8 mouse cellular contexts compared by ENCODE assay signal in the genomic region with DNA sequence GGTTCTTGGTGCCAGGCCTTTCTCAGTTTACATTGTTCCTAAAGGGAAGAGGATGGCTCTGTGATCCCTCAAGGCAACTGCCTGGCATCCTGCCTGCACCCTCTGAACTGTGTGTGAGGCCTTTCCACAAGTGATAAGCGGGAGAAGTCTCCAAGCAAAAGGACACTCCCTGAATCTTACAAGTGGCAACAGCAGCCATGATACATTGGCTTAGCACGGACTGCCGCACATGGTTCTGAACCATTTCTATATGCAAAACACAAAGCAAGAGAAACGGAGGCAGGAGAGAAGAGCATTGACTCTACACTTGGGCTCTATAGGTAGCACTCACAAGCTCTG. TPM values are rescaled to one million over a fixed set of nuclear protein-coding genes. Genes with fewer than 3 reads are reported as not detected.
DNase-seq lines count a peak whose midpoint lies in the region; ATAC-seq and TF ChIP-seq lines count a peak whose summit lies in the region.

No protein-coding gene starts in this region.

- H3K27me3 ChIP-seq in forebrain, embryonic 12.5 days: no peaks in the 10 kb centered on the region
- no peaks in the 10 kb centered on the region for H3K27me3 ChIP-seq in forebrain, embryonic 11.5 days (ENCODE audit: control insufficient read depth, insufficient read depth, low read length)
- H3K27me3 ChIP-seq in megakaryocyte, embryonic 14.5 days (replicated peaks): peaks cover 1% of the 10 kb centered on the region
- H3K27me3 ChIP-seq in intestine, postnatal 0 days (replicated peaks; ENCODE audit: control insufficient read depth, insufficient read depth, low read length): no peaks in the 10 kb centered on the region
- no peaks in the 10 kb centered on the region for H3K27me3 ChIP-seq in stomach, embryonic 15.5 days (replicated peaks)

- WGBS in forebrain, embryonic 12.5 days: 87% methylated on average over 4 of the region's 4 CpGs
- 87% methylated on average over 4 of the region's 4 CpGs for WGBS in forebrain, embryonic 11.5 days
- 53% methylated on average over 4 of the region's 4 CpGs for WGBS in intestine, postnatal 0 days
- WGBS in stomach, embryonic 15.5 days: 75% methylated on average over 4 of the region's 4 CpGs

- intact Hi-C loops in left cerebral cortex, adult 2 months (cut with DNase I): no loop called here

- H3K9me3 ChIP-seq in forebrain, embryonic 12.5 days: no peaks in the 10 kb centered on the region
- H3K9me3 ChIP-seq in forebrain, embryonic 11.5 days (ENCODE audit: control insufficient read depth, low read length): no peaks in the 10 kb centered on the region
- H3K9me3 ChIP-seq in megakaryocyte, embryonic 14.5 days: no peaks in the 10 kb centered on the region
- no peaks in the 10 kb centered on the region for H3K9me3 ChIP-seq in intestine, postnatal 0 days (ENCODE audit: control insufficient read depth)
- H3K9me3 ChIP-seq in stomach, embryonic 15.5 days: no peaks in the 10 kb centered on the region

- no peak for ATAC-seq in forebrain, embryonic 12.5 days (ENCODE audit: low FRiP score)
- ATAC-seq in forebrain, embryonic 11.5 days (replicated peaks; ENCODE audit: low FRiP score): no peak
- ATAC-seq in megakaryocyte, adult 5-6 weeks (ENCODE audit: poor library complexity, severe bottlenecking): no peak
- ATAC-seq in intestine, postnatal 0 days: no peak
- no peak for ATAC-seq in stomach, embryonic 15.5 days (ENCODE audit: insufficient read depth, low FRiP score, low read depth)

- H3K9ac ChIP-seq in forebrain, embryonic 12.5 days: no peak overlapping the region; the same call in 1 of the 2 replicates
- no peak overlapping the region for H3K9ac ChIP-seq in forebrain, embryonic 11.5 days (ENCODE audit: low read length)
- no peak overlapping the region for H3K9ac ChIP-seq in intestine, postnatal 0 days (ENCODE audit: low read depth, low read length)
- no peak overlapping the region for H3K9ac ChIP-seq in stomach, embryonic 15.5 days

- H3K36me3 ChIP-seq in forebrain, embryonic 12.5 days (replicated peaks): no peaks in the 10 kb centered on the region
- H3K36me3 ChIP-seq in forebrain, embryonic 11.5 days (ENCODE audit: control insufficient read depth, insufficient read depth, low read length): no peaks in the 10 kb centered on the region
- H3K36me3 ChIP-seq in megakaryocyte, embryonic 14.5 days (replicated peaks; ENCODE audit: low read length): peaks cover 4% of the 10 kb centered on the region
- H3K36me3 ChIP-seq in intestine, postnatal 0 days (ENCODE audit: control insufficient read depth, insufficient read depth): peaks cover 5% of the 10 kb centered on the region; the same call in 1 of the 2 replicates
- no peaks in the 10 kb centered on the region for H3K36me3 ChIP-seq in stomach, embryonic 15.5 days

- no peak for DNase-seq in forebrain, embryonic 11.5 days (ENCODE audit: low spot score)
- DNase-seq in layer of hippocampus, adult 11-12 months (ENCODE audit: low spot score): no peak
- DNase-seq in left cerebral cortex, adult 2 months (ENCODE audit: extremely low spot score in 1 of 2, low spot score in 2 of 2): no peak

- H3K4me1 ChIP-seq in forebrain, embryonic 12.5 days: peaks cover 60% of the 10 kb centered on the region
- H3K4me1 ChIP-seq in forebrain, embryonic 11.5 days (replicated peaks; ENCODE audit: control insufficient read depth, insufficient read depth, low read length): peaks cover 14% of the 10 kb centered on the region; the same call in 1 of the 2 replicates
- H3K4me1 ChIP-seq in megakaryocyte, embryonic 14.5 days: peaks cover 85% of the 10 kb centered on the region
- H3K4me1 ChIP-seq in intestine, postnatal 0 days (replicated peaks; ENCODE audit: control insufficient read depth, insufficient read depth, low read length): peaks cover 30% of the 10 kb centered on the region
- peaks cover 48% of the 10 kb centered on the region for H3K4me1 ChIP-seq in stomach, embryonic 15.5 days

- no peak overlapping the region for H3K27ac ChIP-seq in forebrain, embryonic 12.5 days
- no peak overlapping the region for H3K27ac ChIP-seq in forebrain, embryonic 11.5 days (ENCODE audit: low read depth, low read length)
- peak overlapping the region; percentile 93 for H3K27ac ChIP-seq in intestine, postnatal 0 days (ENCODE audit: low read depth, low read length)
- H3K27ac ChIP-seq in stomach, embryonic 15.5 days: peak overlapping the region; percentile 44
- H3K27ac ChIP-seq in left cerebral cortex, adult 2 months: no peak overlapping the region; the same call in 1 of the 2 replicates

- peak overlapping the region; percentile 99; the same call in 1 of the 2 replicates for H3K4me2 ChIP-seq in forebrain, embryonic 12.5 days
- no peak overlapping the region for H3K4me2 ChIP-seq in forebrain, embryonic 11.5 days (ENCODE audit: low read depth, low read length, severe bottlenecking)
- peak overlapping the region; percentile 93; the same call in 1 of the 2 replicates for H3K4me2 ChIP-seq in intestine, postnatal 0 days (replicated peaks; ENCODE audit: low read depth)
- H3K4me2 ChIP-seq in stomach, embryonic 15.5 days: peak overlapping the region; percentile 91

- no peak for TF ChIP-seq CTCF in intestine, postnatal 0 days (IDR thresholded peaks at IDR 0.05; ENCODE audit: low read depth)
- no peak for TF ChIP-seq CTCF in left cerebral cortex, adult 2 months (IDR thresholded peaks at IDR 0.05)

- no peak overlapping the region for H3K4me3 ChIP-seq in forebrain, embryonic 12.5 days (replicated peaks)
- H3K4me3 ChIP-seq in forebrain, embryonic 11.5 days (ENCODE audit: low read depth, low read length): no peak overlapping the region
- peak overlapping the region; percentile 40 for H3K4me3 ChIP-seq in megakaryocyte, embryonic 14.5 days (replicated peaks)
- no peak overlapping the region for H3K4me3 ChIP-seq in intestine, postnatal 0 days (ENCODE audit: low read depth, low read length)
- no peak overlapping the region for H3K4me3 ChIP-seq in stomach, embryonic 15.5 days (replicated peaks)
- H3K4me3 ChIP-seq in left cerebral cortex, adult 2 months: no peak overlapping the region

RNA-seq across cellular contexts. Expression of gene Lrrc75a, which starts 3.0 kb away (rescaled TPM):
- polyA plus RNA-seq in forebrain, embryonic 12.5 days (2016; fragmentation: Nextera tagmentation; extraction: Ambion mirVana): 12.6 and 15.1 TPM in 2 replicates
- 14.3 and 20.7 TPM in 2 replicates for polyA plus RNA-seq in forebrain, embryonic 11.5 days (2014; fragmentation: Nextera tagmentation; extraction: Ambion mirVana)
- polyA plus RNA-seq in megakaryocyte, embryonic 14.5 days (2012; ENCODE audit: insufficient read depth, low replicate concordance): 4.6 and 8.6 TPM in 2 replicates
- 5.7 TPM in 2 replicates for total RNA-seq in megakaryocyte, adult 5-6 weeks (2015)
- 3.6 and 5.7 TPM in 2 replicates for total RNA-seq in megakaryocyte, adult 5-6 weeks (2017)
- polyA plus RNA-seq in intestine, postnatal 0 days (2015; fragmentation: Nextera tagmentation; extraction: Ambion mirVana): 31.9 and 32.3 TPM in 2 replicates
- polyA plus RNA-seq in stomach, embryonic 15.5 days (2015; fragmentation: Nextera tagmentation; extraction: Ambion mirVana): 10.0 and 10.5 TPM in 2 replicates
- total RNA-seq in left cerebral cortex, adult 2 months (2021): 10 to 100 TPM; 20.0 to 24.9 TPM

RNA-seq across cellular contexts. Expression of gene Mmgt2, which starts 3.2 kb away (rescaled TPM):
- polyA plus RNA-seq in forebrain, embryonic 12.5 days (2016; fragmentation: Nextera tagmentation; extraction: Ambion mirVana): 36.8 and 38.1 TPM in 2 replicates
- 37.8 and 41.1 TPM in 2 replicates for polyA plus RNA-seq in forebrain, embryonic 11.5 days (2014; fragmentation: Nextera tagmentation; extraction: Ambion mirVana)
- 19.9 and 26.5 TPM in 2 replicates for polyA plus RNA-seq in megakaryocyte, embryonic 14.5 days (2012; ENCODE audit: insufficient read depth, low replicate concordance)
- 19.0 and 19.3 TPM in 2 replicates for total RNA-seq in megakaryocyte, adult 5-6 weeks (2015)
- total RNA-seq in megakaryocyte, adult 5-6 weeks (2017): 7.2 and 10.9 TPM in 2 replicates
- 62.2 and 67.7 TPM in 2 replicates for polyA plus RNA-seq in intestine, postnatal 0 days (2015; fragmentation: Nextera tagmentation; extraction: Ambion mirVana)
- polyA plus RNA-seq in stomach, embryonic 15.5 days (2015; fragmentation: Nextera tagmentation; extraction: Ambion mirVana): 47.0 and 50.6 TPM in 2 replicates
- 10 to 100 TPM; 21.5 to 28.4 TPM for total RNA-seq in left cerebral cortex, adult 2 months (2021)

Comparison
In these comparisons a context has a peak if more than half of its experiments do, and no peak if none do; other contexts are left out.
1. H3K27ac ChIP-seq: peak in intestine, postnatal 0 days (single experiment) and stomach, embryonic 15.5 days (single experiment); none in forebrain, embryonic 12.5 days (single experiment), forebrain, embryonic 11.5 days (single experiment) and left cerebral cortex, adult 2 months (single experiment).